Mouse (Mus musculus): ENCODE measurements around the gene Col23a1. TPM values are rescaled to one million over a fixed set of nuclear protein-coding genes. Genes with fewer than 3 reads are reported as not detected.
"Not testable (repeated sequence)": the region's sequence is repeated elsewhere in the genome, so short reads cannot be mapped to it uniquely, and the experiment has no call there.

The Col23a1 gene
- polyA plus RNA-seq, 1 experiment, result 7.1 TPM

- no peaks in the 10 kb centered on the region for H3K4me1 ChIP-seq (ENCODE audit: control insufficient read depth, insufficient read depth, low read length)
- no peak for TF ChIP-seq POLR2A (IDR thresholded peaks at IDR 0.05; ENCODE audit: low read depth, low read length)
Observed at GRCm38 (mm10) chr11:51594715-51595350, 305.1 kb downstream of the Col23a1 start.

GRCm38 (mm10) chr11:51595459-51596083 is 305.9 kb downstream of the Col23a1 start:
- no peak for TF ChIP-seq POLR2A (IDR thresholded peaks at IDR 0.05; ENCODE audit: low read depth, low read length)
- no peak for TF ChIP-seq CTCF (IDR thresholded peaks at IDR 0.05; ENCODE audit: borderline replicate concordance, insufficient read depth, low read length)
- Histone ChIP-seq H3K27ac (ENCODE audit: insufficient read depth, low read length) (no peak overlapping the region), H3K4me1 (ENCODE audit: control insufficient read depth, insufficient read depth, low read length) (no peaks in the 10 kb centered on the region), H3K4me3 (ENCODE audit: insufficient read depth, low read length) (no peak overlapping the region)

More at GRCm38 (mm10) chr11:51594715-51595350, 305.1 kb downstream of the Col23a1 start:
- Histone ChIP-seq H3K27ac (ENCODE audit: insufficient read depth, low read length) (no peak overlapping the region), H3K4me3 (ENCODE audit: insufficient read depth, low read length) (no peak overlapping the region)

- Histone ChIP-seq H3K4me3 (ENCODE audit: insufficient read depth, low read length) (no peak overlapping the region), H3K27ac (ENCODE audit: insufficient read depth, low read length) (no peak overlapping the region), H3K4me1 (ENCODE audit: control insufficient read depth, insufficient read depth, low read length) (peaks cover 3% of the 10 kb centered on the region; the same call in 1 of the 2 replicates)
- TF ChIP-seq CTCF (IDR thresholded peaks at IDR 0.05; ENCODE audit: borderline replicate concordance, insufficient read depth, low read length) (no peak), POLR2A (IDR thresholded peaks at IDR 0.05; ENCODE audit: low read depth, low read length) (no peak)
Observed at GRCm38 (mm10) chr11:51597553-51597952, 307.8 kb downstream of the Col23a1 start.

GRCm38 (mm10) chr11:51602253-51602652 is 312.5 kb downstream of the Col23a1 start:
- Histone ChIP-seq H3K4me1 (ENCODE audit: control insufficient read depth, insufficient read depth, low read length) (peaks cover 4% of the 10 kb centered on the region), H3K4me3 (ENCODE audit: insufficient read depth, low read length) (no peak overlapping the region), H3K27ac (ENCODE audit: insufficient read depth, low read length) (no peak overlapping the region)
- TF ChIP-seq CTCF (IDR thresholded peaks at IDR 0.05; ENCODE audit: borderline replicate concordance, insufficient read depth, low read length) (no peak), POLR2A (IDR thresholded peaks at IDR 0.05; ENCODE audit: low read depth, low read length) (0 out of 2 replicates have a peak, but pooled peaks have one; percentile 8)

- H3K4me3 ChIP-seq (ENCODE audit: insufficient read depth, low read length), result peak overlapping the region; percentile 98
- peak overlapping the region; percentile 62 for H3K27ac ChIP-seq (ENCODE audit: insufficient read depth, low read length)
- TF ChIP-seq CTCF (IDR thresholded peaks at IDR 0.05; ENCODE audit: borderline replicate concordance, insufficient read depth, low read length), result no peak
- TF ChIP-seq POLR2A (IDR thresholded peaks at IDR 0.05; ENCODE audit: low read depth, low read length), result no peak; the same call in 1 of the 2 replicates
- H3K4me1 ChIP-seq (ENCODE audit: control insufficient read depth, insufficient read depth, low read length), result peaks cover 4% of the 10 kb centered on the region
Observed at GRCm38 (mm10) chr11:51605602-51606446, 316.1 kb downstream of the Col23a1 start.

GRCm38 (mm10) chr11:51606447-51607095 is 316.9 kb downstream of the Col23a1 start, which contains the start of gene Hnrnpab:
TSS of gene Hnrnpab (minus strand) at chr11:51606847.
- peak within 1 kb of the TSS; percentile 98 for H3K4me3 ChIP-seq (ENCODE audit: insufficient read depth, low read length)
- TF ChIP-seq POLR2A (IDR thresholded peaks at IDR 0.05; ENCODE audit: low read depth, low read length) (peak; percentile 100), CTCF (IDR thresholded peaks at IDR 0.05; ENCODE audit: borderline replicate concordance, insufficient read depth, low read length) (no peak)

GRCm38 (mm10) chr11:51607096-51607738 is 317.5 kb downstream of the Col23a1 start:
- peak overlapping the region; percentile 61 for H3K4me3 ChIP-seq (ENCODE audit: insufficient read depth, low read length)
- peaks cover 4% of the 10 kb centered on the region for H3K4me1 ChIP-seq (ENCODE audit: control insufficient read depth, insufficient read depth, low read length)
- TF ChIP-seq POLR2A (IDR thresholded peaks at IDR 0.05; ENCODE audit: low read depth, low read length), result no peak
- TF ChIP-seq CTCF (IDR thresholded peaks at IDR 0.05; ENCODE audit: borderline replicate concordance, insufficient read depth, low read length), result no peak
- H3K27ac ChIP-seq (ENCODE audit: insufficient read depth, low read length), result peak overlapping the region; percentile 51

More at GRCm38 (mm10) chr11:51606447-51607095, 316.9 kb downstream of the Col23a1 start, which contains the start of gene Hnrnpab:
- Histone ChIP-seq H3K27ac (ENCODE audit: insufficient read depth, low read length) (peak within 1 kb of the TSS; percentile 62), H3K4me1 (ENCODE audit: control insufficient read depth, insufficient read depth, low read length) (peaks cover 4% of the 10 kb centered on the region)

GRCm38 (mm10) chr11:51609266-51609909 is 319.7 kb downstream of the Col23a1 start:
- no peak for TF ChIP-seq CTCF (IDR thresholded peaks at IDR 0.05; ENCODE audit: borderline replicate concordance, insufficient read depth, low read length)
- TF ChIP-seq POLR2A (IDR thresholded peaks at IDR 0.05; ENCODE audit: low read depth, low read length), result no peak
- no peak overlapping the region for H3K27ac ChIP-seq (ENCODE audit: insufficient read depth, low read length)
- no peaks in the 10 kb centered on the region; the same call in 1 of the 2 replicates for H3K4me1 ChIP-seq (ENCODE audit: control insufficient read depth, insufficient read depth, low read length)
- no peak overlapping the region for H3K4me3 ChIP-seq (ENCODE audit: insufficient read depth, low read length)

GRCm38 (mm10) chr11:51609940-51610339 is 320.2 kb downstream of the Col23a1 start:
- not testable (repeated sequence) for H3K4me3 ChIP-seq (ENCODE audit: insufficient read depth, low read length); H3K27ac ChIP-seq (ENCODE audit: insufficient read depth, low read length); H3K4me1 ChIP-seq (ENCODE audit: control insufficient read depth, insufficient read depth, low read length)

Measured in embryonic fibroblast, embryonic 13.5 days (primary cell).